Mouse (Mus musculus): ENCODE measurements around the gene Pgpep1. TPM values are rescaled to one million over a fixed set of nuclear protein-coding genes. Genes with fewer than 3 reads are reported as not detected.

Gene Pgpep1
- total RNA-seq, 1 experiment = 21.4 TPM

GRCm38 (mm10) chr8:70599507-70600290 is 60.5 kb downstream of the Pgpep1 start:
- no peak overlapping the region for H3K9ac ChIP-seq (ENCODE audit: insufficient read depth, low read depth, low read length, poor library complexity, severe bottlenecking)
- peaks cover 48% of the 10 kb centered on the region for H3K36me3 ChIP-seq (ENCODE audit: control insufficient read depth, insufficient read depth, low read length, poor library complexity, severe bottlenecking)
- H3K4me3 ChIP-seq (ENCODE audit: insufficient read depth in 1 of 2, low read depth in 1 of 2, low read length in 2 of 2, poor library complexity in 1 of 2, severe bottlenecking in 1 of 2) = no peak overlapping the region
- TF ChIP-seq CHD2 (IDR thresholded peaks at IDR 0.05; ENCODE audit: low read depth, low read length) = no peak
- no peak for TF ChIP-seq HCFC1 (IDR thresholded peaks at IDR 0.05; ENCODE audit: borderline replicate concordance, insufficient read depth, low read length)
- TF ChIP-seq ZNF384 (IDR thresholded peaks at IDR 0.05; ENCODE audit: low read depth, low read length) = no peak
- no peak for TF ChIP-seq ZC3H11A (IDR thresholded peaks at IDR 0.05; ENCODE audit: borderline replicate concordance, low read depth, low read length)
- no peak for TF ChIP-seq MAFK (IDR thresholded peaks at IDR 0.05; ENCODE audit: insufficient read depth, low read depth, low read length)
- no peak overlapping the region for H3K27ac ChIP-seq (ENCODE audit: insufficient read depth, low read depth, low read length, poor library complexity, severe bottlenecking)
- no peak for DNase-seq (ENCODE audit: low read depth, low spot score)
- in situ Hi-C loops (cut with MboI; ENCODE audit: low sequenced_read_pairs in 2 of 2, unreplicated experiment in 2 of 2) = no loop called here
- peaks cover 2 to 43% of the 10 kb centered on the region in 2 experiments; a peak in 2 of 4 replicates for H3K4me1 ChIP-seq (ENCODE audit: control insufficient read depth in 2 of 2, insufficient read depth in 2 of 2, low read length in 2 of 2, poor library complexity in 1 of 2)
- no peaks in the 10 kb centered on the region for H3K9me3 ChIP-seq (ENCODE audit: control insufficient read depth, insufficient read depth, low read depth, low read length)

- peak overlapping the region; percentile 52 for H3K9ac ChIP-seq (ENCODE audit: insufficient read depth, low read depth, low read length, poor library complexity, severe bottlenecking)
- no peak for DNase-seq (ENCODE audit: low read depth, low spot score)
- in situ Hi-C loops (cut with MboI; ENCODE audit: low sequenced_read_pairs in 2 of 2, unreplicated experiment in 2 of 2) = no loop called here
- TF ChIP-seq MAFK (IDR thresholded peaks at IDR 0.05; ENCODE audit: insufficient read depth, low read depth, low read length) (no peak), ZNF384 (IDR thresholded peaks at IDR 0.05; ENCODE audit: low read depth, low read length) (no peak), ZC3H11A (IDR thresholded peaks at IDR 0.05; ENCODE audit: borderline replicate concordance, low read depth, low read length) (no peak), CHD2 (IDR thresholded peaks at IDR 0.05; ENCODE audit: low read depth, low read length) (no peak), HCFC1 (IDR thresholded peaks at IDR 0.05; ENCODE audit: borderline replicate concordance, insufficient read depth, low read length) (no peak)
- no peak overlapping the region for H3K27ac ChIP-seq (ENCODE audit: insufficient read depth, low read depth, low read length, poor library complexity, severe bottlenecking)
- peak overlapping the region; percentile 43 to 66; a peak in 3 of 4 replicates for H3K4me3 ChIP-seq (ENCODE audit: insufficient read depth in 1 of 2, low read depth in 1 of 2, low read length in 2 of 2, poor library complexity in 1 of 2, severe bottlenecking in 1 of 2)
- peaks cover 48% of the 10 kb centered on the region for H3K36me3 ChIP-seq (ENCODE audit: control insufficient read depth, insufficient read depth, low read length, poor library complexity, severe bottlenecking)
- no peaks in the 10 kb centered on the region for H3K9me3 ChIP-seq (ENCODE audit: control insufficient read depth, insufficient read depth, low read depth, low read length)
- H3K4me1 ChIP-seq (ENCODE audit: control insufficient read depth in 2 of 2, insufficient read depth in 2 of 2, low read length in 2 of 2, poor library complexity in 1 of 2) = peaks cover 2 to 36% of the 10 kb centered on the region in 2 experiments; a peak in 2 of 4 replicates
Measured at GRCm38 (mm10) chr8:70598722-70599121, 61.5 kb downstream of the Pgpep1 start.

- Histone ChIP-seq H3K36me3 (ENCODE audit: control insufficient read depth, insufficient read depth, low read length, poor library complexity, severe bottlenecking) (peaks cover 48% of the 10 kb centered on the region), H3K4me1 (ENCODE audit: control insufficient read depth in 2 of 2, insufficient read depth in 2 of 2, low read length in 2 of 2, poor library complexity in 1 of 2) (peaks cover 2 to 38% of the 10 kb centered on the region in 2 experiments; a peak in 2 of 4 replicates), H3K9ac (ENCODE audit: insufficient read depth, low read depth, low read length, poor library complexity, severe bottlenecking) (peak overlapping the region; percentile 63), H3K27ac (ENCODE audit: insufficient read depth, low read depth, low read length, poor library complexity, severe bottlenecking) (no peak overlapping the region), H3K4me3 (ENCODE audit: insufficient read depth in 1 of 2, low read depth in 1 of 2, low read length in 2 of 2, poor library complexity in 1 of 2, severe bottlenecking in 1 of 2) (peak overlapping the region; percentile 43 to 66), H3K9me3 (ENCODE audit: control insufficient read depth, insufficient read depth, low read depth, low read length) (no peaks in the 10 kb centered on the region)
- in situ Hi-C loops (cut with MboI; ENCODE audit: low sequenced_read_pairs in 2 of 2, unreplicated experiment in 2 of 2) = no loop called here
- no peak for DNase-seq (ENCODE audit: low read depth, low spot score)
- TF ChIP-seq CHD2 (IDR thresholded peaks at IDR 0.05; ENCODE audit: low read depth, low read length) (no peak), ZNF384 (IDR thresholded peaks at IDR 0.05; ENCODE audit: low read depth, low read length) (no peak), ZC3H11A (IDR thresholded peaks at IDR 0.05; ENCODE audit: borderline replicate concordance, low read depth, low read length) (no peak), HCFC1 (IDR thresholded peaks at IDR 0.05; ENCODE audit: borderline replicate concordance, insufficient read depth, low read length) (no peak), MAFK (IDR thresholded peaks at IDR 0.05; ENCODE audit: insufficient read depth, low read depth, low read length) (no peak)
Measured at GRCm38 (mm10) chr8:70598283-70598682, 61.9 kb downstream of the Pgpep1 start.

- DNase-seq (ENCODE audit: low read depth, low spot score) = no peak
- Histone ChIP-seq H3K9me3 (ENCODE audit: control insufficient read depth, insufficient read depth, low read depth, low read length) (no peaks in the 10 kb centered on the region), H3K27ac (ENCODE audit: insufficient read depth, low read depth, low read length, poor library complexity, severe bottlenecking) (no peak overlapping the region), H3K4me1 (ENCODE audit: control insufficient read depth in 2 of 2, insufficient read depth in 2 of 2, low read length in 2 of 2, poor library complexity in 1 of 2) (peaks cover 2 to 38% of the 10 kb centered on the region in 2 experiments; a peak in 2 of 4 replicates), H3K9ac (ENCODE audit: insufficient read depth, low read depth, low read length, poor library complexity, severe bottlenecking) (peak overlapping the region; percentile 63), H3K36me3 (ENCODE audit: control insufficient read depth, insufficient read depth, low read length, poor library complexity, severe bottlenecking) (peaks cover 48% of the 10 kb centered on the region), H3K4me3 (ENCODE audit: insufficient read depth in 1 of 2, low read depth in 1 of 2, low read length in 2 of 2, poor library complexity in 1 of 2, severe bottlenecking in 1 of 2) (peak overlapping the region; percentile 43 to 66)
- TF ChIP-seq ZC3H11A (IDR thresholded peaks at IDR 0.05; ENCODE audit: borderline replicate concordance, low read depth, low read length) = no peak
- in situ Hi-C loops (cut with MboI; ENCODE audit: low sequenced_read_pairs in 2 of 2, unreplicated experiment in 2 of 2) = no loop called here
Measured at GRCm38 (mm10) chr8:70597417-70598272, 62.5 kb downstream of the Pgpep1 start.

All from ES-E14 (cell line).